Mouse (Mus musculus) limb, embryonic 15.5 days (tissue): ENCODE measurements around the gene Tsku. TPM values are rescaled to one million over a fixed set of nuclear protein-coding genes. Genes with fewer than 3 reads are reported as not detected.
A peak's percentile ranks its signal among the peaks of the same experiment; 100 is the strongest.

Experiments
- ATAC-seq: fragments of 200-750 bp; cut with Nextera tagmentation; 2 replicates; pipeline ENCODE4 v1.8.0; 2017; ENCODE audit warnings: low read depth, moderate TSS enrichment; ENCODE audit not compliant: insufficient number of reproducible peaks, low FRiP score, low TSS enrichment
- H3K27ac ChIP-seq: fragments of 300-500 bp; sonication (generic); 2 replicates; pipeline ENCODE4 v1.5.1; 2015; ENCODE audit warnings: moderate library complexity, mild to moderate bottlenecking, inconsistent platforms
- H3K27me3 ChIP-seq: fragments of 300-500 bp; sonication (generic); 2 replicates; pipeline ENCODE4 v1.6.1; 2015; ENCODE audit warnings: inconsistent platforms
- H3K36me3 ChIP-seq: fragments of 300-500 bp; sonication (generic); 2 replicates; pipeline ENCODE4 v1.6.1; 2015; ENCODE audit warnings: inconsistent platforms
- H3K4me1 ChIP-seq: fragments of 300-500 bp; sonication (generic); 2 replicates; pipeline ENCODE4 v1.6.1; 2015; ENCODE audit warnings: inconsistent platforms
- H3K4me2 ChIP-seq: fragments of 300-500 bp; sonication (generic); 2 replicates; pipeline ENCODE4 v1.6.1; 2015; ENCODE audit warnings: mild to moderate bottlenecking, inconsistent platforms
- H3K4me3 ChIP-seq: fragments of 300-500 bp; sonication (generic); 2 replicates; pipeline ENCODE4 v1.5.1; 2015; ENCODE audit warnings: mild to moderate bottlenecking, inconsistent platforms
- H3K9ac ChIP-seq: fragments of 300-500 bp; sonication (generic); 2 replicates; pipeline ENCODE4 v1.6.1; 2015; ENCODE audit warnings: inconsistent platforms
- H3K9me3 ChIP-seq: fragments of 300-500 bp; sonication (generic); 2 replicates; pipeline ENCODE4 v1.6.1; 2016; ENCODE audit warnings: inconsistent platforms
- WGBS: fragments of 180-500 bp; shearing (Covaris S2); methylation state at CpG from one replicate; pipeline ENCODE4 v1.1.7; 2015; 5-methylcytosine and 5-hydroxymethylcytosine counted together
- polyA plus RNA-seq: library from polyadenylated mRNA; unstranded; fragments of >200 nt; fragmentation: Nextera tagmentation; extraction: Ambion mirVana; gene quantifications from 2 replicates; pipeline ENCODE4 v1.2.1, GENCODE M21; 2015

Tsku gene
- polyA plus RNA-seq, 1 experiment from 2014 or later: 21.6 TPM

GRCm38 (mm10) chr7:98322415-98322814, 38.7 kb downstream of the Tsku start:
- H3K27ac ChIP-seq: no peak overlapping the region
- no peak for ATAC-seq
- 0 out of 2 replicates have a peak, but pooled peaks cover 5% of the 10 kb centered on the region for H3K4me1 ChIP-seq
- H3K4me3 ChIP-seq: no peak overlapping the region
- no peaks in the 10 kb centered on the region for H3K27me3 ChIP-seq
- 77% methylated on average over 3 of the region's 3 CpGs for WGBS
- no peaks in the 10 kb centered on the region for H3K9me3 ChIP-seq
- no peak overlapping the region for H3K9ac ChIP-seq
- no peak overlapping the region for H3K4me2 ChIP-seq
- no peaks in the 10 kb centered on the region for H3K36me3 ChIP-seq

GRCm38 (mm10) chr7:98321083-98321482, 40.0 kb downstream of the Tsku start, which contains the start of gene Acer3:
Acer3 (minus strand) TSS chr7:98321208.
- no peak within 1 kb of the TSS for H3K9ac ChIP-seq
- no peak within 1 kb of the TSS for H3K4me3 ChIP-seq
- 0 out of 2 replicates have a peak, but pooled peaks cover 5% of the 10 kb centered on the region for H3K4me1 ChIP-seq
- no peaks in the 10 kb centered on the region for H3K9me3 ChIP-seq
- WGBS: 77% methylated on average over 2 of the region's 2 CpGs
- H3K36me3 ChIP-seq: no peaks in the 10 kb centered on the region
- no peak within 1 kb of the TSS for H3K27ac ChIP-seq
- H3K27me3 ChIP-seq: no peaks in the 10 kb centered on the region
- ATAC-seq: no peak
- no peak within 1 kb of the TSS for H3K4me2 ChIP-seq

GRCm38 (mm10) chr7:98320006-98320556, 41.0 kb downstream of the Tsku start:
- Histone ChIP-seq H3K4me2 (no peak overlapping the region), H3K4me1 (0 out of 2 replicates have a peak, but pooled peaks cover 5% of the 10 kb centered on the region), H3K27ac (no peak overlapping the region), H3K9me3 (no peaks in the 10 kb centered on the region), H3K36me3 (no peaks in the 10 kb centered on the region), H3K9ac (no peak overlapping the region), H3K4me3 (no peak overlapping the region), H3K27me3 (no peaks in the 10 kb centered on the region)
- 85% methylated on average over 7 of the region's 7 CpGs for WGBS
- ATAC-seq: no peak

GRCm38 (mm10) chr7:98316568-98316967, 44.6 kb downstream of the Tsku start:
- Histone ChIP-seq H3K27ac (no peak overlapping the region), H3K9me3 (no peaks in the 10 kb centered on the region), H3K4me2 (no peak overlapping the region), H3K9ac (no peak overlapping the region), H3K4me1 (0 out of 2 replicates have a peak, but pooled peaks cover 4% of the 10 kb centered on the region), H3K36me3 (no peaks in the 10 kb centered on the region), H3K4me3 (no peak overlapping the region), H3K27me3 (no peaks in the 10 kb centered on the region)
- ATAC-seq: no peak
- 52% methylated on average over 2 of the region's 2 CpGs for WGBS

- Histone ChIP-seq H3K36me3 (no peaks in the 10 kb centered on the region), H3K4me2 (no peak overlapping the region), H3K27ac (no peak overlapping the region), H3K4me1 (0 out of 2 replicates have a peak, but pooled peaks cover 4% of the 10 kb centered on the region), H3K27me3 (no peaks in the 10 kb centered on the region), H3K4me3 (no peak overlapping the region), H3K9me3 (no peaks in the 10 kb centered on the region), H3K9ac (no peak overlapping the region)
- 82% methylated on average over 2 of the region's 2 CpGs for WGBS
- ATAC-seq: no peak
These were observed 46.0 kb downstream of the Tsku start for GRCm38 (mm10) chr7:98315087-98315486.

- no peaks in the 10 kb centered on the region for H3K27me3 ChIP-seq
- no peak overlapping the region for H3K4me3 ChIP-seq
- no peaks in the 10 kb centered on the region for H3K36me3 ChIP-seq
- no peaks in the 10 kb centered on the region for H3K9me3 ChIP-seq
- 48% methylated on average over 4 of the region's 4 CpGs for WGBS
- H3K4me2 ChIP-seq: no peak overlapping the region
- no peak overlapping the region for H3K27ac ChIP-seq
- H3K9ac ChIP-seq: no peak overlapping the region
- ATAC-seq: no peak
- peaks cover 7% of the 10 kb centered on the region; the same call in 1 of the 2 replicates for H3K4me1 ChIP-seq
These were observed 48.8 kb downstream of the Tsku start for GRCm38 (mm10) chr7:98312185-98312920.

GRCm38 (mm10) chr7:98310266-98310665, 50.9 kb downstream of the Tsku start:
- 54% methylated on average over 6 of the region's 6 CpGs for WGBS
- no peak overlapping the region for H3K9ac ChIP-seq
- no peak for ATAC-seq
- H3K36me3 ChIP-seq: no peaks in the 10 kb centered on the region
- H3K4me3 ChIP-seq: no peak overlapping the region
- H3K27ac ChIP-seq: no peak overlapping the region
- no peak overlapping the region for H3K4me2 ChIP-seq
- peaks cover 10% of the 10 kb centered on the region; the same call in 1 of the 2 replicates for H3K4me1 ChIP-seq
- no peaks in the 10 kb centered on the region for H3K9me3 ChIP-seq
- H3K27me3 ChIP-seq: no peaks in the 10 kb centered on the region

- peak; percentile 99 for ATAC-seq
- Histone ChIP-seq H3K4me3 (peak overlapping the region; percentile 83), H3K4me2 (peak overlapping the region; percentile 85), H3K9me3 (no peaks in the 10 kb centered on the region), H3K27ac (peak overlapping the region; percentile 82), H3K4me1 (peaks cover 10% of the 10 kb centered on the region; the same call in 1 of the 2 replicates), H3K9ac (peak overlapping the region; percentile 80), H3K36me3 (no peaks in the 10 kb centered on the region), H3K27me3 (no peaks in the 10 kb centered on the region)
- under 1% methylated on average over 52 of the region's 53 CpGs for WGBS
These were observed 51.7 kb downstream of the Tsku start for GRCm38 (mm10) chr7:98309219-98310030.

GRCm38 (mm10) chr7:98308607-98309218, 52.4 kb downstream of the Tsku start:
- Histone ChIP-seq H3K36me3 (no peaks in the 10 kb centered on the region), H3K27me3 (no peaks in the 10 kb centered on the region), H3K4me2 (peak overlapping the region; percentile 85), H3K4me1 (peaks cover 10% of the 10 kb centered on the region; the same call in 1 of the 2 replicates), H3K4me3 (peak overlapping the region; percentile 83), H3K9me3 (no peaks in the 10 kb centered on the region), H3K9ac (peak overlapping the region; percentile 80), H3K27ac (peak overlapping the region; percentile 82)
- WGBS: under 1% methylated on average over 33 of the region's 33 CpGs
- ATAC-seq: no peak

- no peak overlapping the region for H3K27ac ChIP-seq
- peak overlapping the region; percentile 80; the same call in 1 of the 2 replicates for H3K9ac ChIP-seq
- no peak for ATAC-seq
These were observed 53.1 kb downstream of the Tsku start for GRCm38 (mm10) chr7:98307921-98308606.

GRCm38 (mm10) chr7:98307411-98307810, 53.7 kb downstream of the Tsku start:
- ATAC-seq: no peak
- no peaks in the 10 kb centered on the region for H3K36me3 ChIP-seq
- no peak overlapping the region for H3K9ac ChIP-seq
- H3K4me1 ChIP-seq: peaks cover 6% of the 10 kb centered on the region; the same call in 1 of the 2 replicates
- no peak overlapping the region for H3K4me3 ChIP-seq
- no peak overlapping the region for H3K27ac ChIP-seq
- 72% methylated on average over 2 of the region's 2 CpGs for WGBS
- no peaks in the 10 kb centered on the region for H3K27me3 ChIP-seq
- no peaks in the 10 kb centered on the region for H3K9me3 ChIP-seq
- H3K4me2 ChIP-seq: no peak overlapping the region

More at GRCm38 (mm10) chr7:98307921-98308606, 53.1 kb downstream of the Tsku start:
- Histone ChIP-seq H3K4me2 (peak overlapping the region; percentile 85), H3K36me3 (no peaks in the 10 kb centered on the region), H3K9me3 (no peaks in the 10 kb centered on the region), H3K4me3 (peak overlapping the region; percentile 83), H3K4me1 (peaks cover 10% of the 10 kb centered on the region; the same call in 1 of the 2 replicates), H3K27me3 (no peaks in the 10 kb centered on the region)
- WGBS: 28% methylated on average over 9 of the region's 9 CpGs
